Mouse (Mus musculus): ENCODE measurements at regions not wholly inside any gene's neighbourhood (a gene's known extent, or its start where the extent isn't known, plus 50 kb on each side); places are given as distances from the start of the nearest gene placed in this dataset.

DNA sequence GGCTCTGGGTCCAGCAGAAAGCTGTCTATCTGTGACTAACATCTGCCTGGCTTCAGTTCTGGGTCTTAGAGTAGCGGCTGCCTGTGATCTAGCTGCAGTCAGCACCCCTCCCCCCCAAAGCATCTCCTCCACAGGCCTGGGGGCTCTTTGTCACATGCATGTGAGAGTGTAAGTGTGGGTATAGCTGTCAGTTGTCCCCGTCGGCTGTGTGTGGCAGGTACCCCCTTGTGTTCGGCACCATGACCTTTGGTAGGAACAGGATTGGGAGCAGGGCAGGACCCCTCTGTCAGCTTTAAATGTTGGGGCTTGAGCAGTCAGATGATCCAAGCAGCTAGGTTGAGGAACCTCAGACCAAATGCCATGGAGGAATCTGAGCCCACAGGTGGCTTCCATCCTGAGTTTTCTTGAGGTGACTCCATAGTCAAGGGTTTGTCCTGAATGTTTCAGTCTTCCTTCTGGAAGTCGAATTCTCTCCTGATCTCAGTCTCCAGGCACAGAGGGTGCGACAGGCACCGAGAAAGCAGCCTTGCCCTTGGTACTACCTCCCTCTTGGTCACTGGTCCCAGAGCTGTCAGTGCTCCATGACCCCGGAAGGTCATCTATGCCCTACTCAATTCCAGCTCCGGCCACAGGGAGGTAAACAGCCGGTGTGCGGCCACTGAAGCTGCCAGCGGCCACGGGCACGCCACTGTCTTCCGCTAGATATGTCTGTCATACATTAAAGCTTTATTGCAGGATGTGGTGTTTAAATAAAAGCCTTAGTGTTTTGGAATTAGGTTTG is 55.9 kb upstream of the Gata5 start:
- DNase-seq (no peak), ATAC-seq (ENCODE audit: low FRiP score, low TSS enrichment) (no peak)
- H3K4me2 ChIP-seq (ENCODE audit: low read length): no peak overlapping the region
- peaks cover 8% of the 10 kb centered on the region for H3K4me1 ChIP-seq (ENCODE audit: control insufficient read depth, insufficient read depth, low read length)
- no peaks in the 10 kb centered on the region for H3K9me3 ChIP-seq (ENCODE audit: control insufficient read depth, low read length)
- H3K36me3 ChIP-seq (ENCODE audit: control insufficient read depth, insufficient read depth, low read length): no peaks in the 10 kb centered on the region
- peaks cover 17% of the 10 kb centered on the region; the same call in 1 of the 2 replicates for H3K27me3 ChIP-seq (ENCODE audit: control insufficient read depth, insufficient read depth, low read length)
- no peak overlapping the region for H3K27ac ChIP-seq (replicated peaks; ENCODE audit: low read depth, low read length)
- H3K4me3 ChIP-seq (replicated peaks; ENCODE audit: low read depth, low read length): no peak overlapping the region
- H3K9ac ChIP-seq (replicated peaks; ENCODE audit: low read length): no peak overlapping the region
- 81% methylated on average over 15 of the region's 15 CpGs for WGBS

DNA sequence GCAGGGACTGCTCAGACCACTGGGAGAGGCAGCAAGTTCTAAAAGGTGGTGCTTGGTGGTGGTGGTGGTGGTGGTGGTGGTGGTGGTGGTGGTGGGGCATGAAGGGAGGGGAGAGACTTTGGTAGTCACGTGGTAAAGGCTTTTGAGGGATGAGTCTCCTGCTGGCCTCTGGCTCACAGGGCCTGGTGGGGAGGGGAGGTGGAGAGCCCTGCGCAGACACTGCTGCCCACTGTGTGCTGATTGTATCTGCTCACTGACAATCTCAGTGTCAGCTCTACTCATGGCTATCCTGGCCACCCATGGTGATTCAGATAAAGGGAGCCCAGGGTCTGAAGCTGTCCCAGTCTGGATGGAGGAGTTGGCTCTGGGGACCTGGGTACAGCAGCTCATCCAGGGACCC is 55.0 kb upstream of the Gata5 start:
- no peak overlapping the region for H3K27ac ChIP-seq (replicated peaks; ENCODE audit: low read depth, low read length)

DNA sequence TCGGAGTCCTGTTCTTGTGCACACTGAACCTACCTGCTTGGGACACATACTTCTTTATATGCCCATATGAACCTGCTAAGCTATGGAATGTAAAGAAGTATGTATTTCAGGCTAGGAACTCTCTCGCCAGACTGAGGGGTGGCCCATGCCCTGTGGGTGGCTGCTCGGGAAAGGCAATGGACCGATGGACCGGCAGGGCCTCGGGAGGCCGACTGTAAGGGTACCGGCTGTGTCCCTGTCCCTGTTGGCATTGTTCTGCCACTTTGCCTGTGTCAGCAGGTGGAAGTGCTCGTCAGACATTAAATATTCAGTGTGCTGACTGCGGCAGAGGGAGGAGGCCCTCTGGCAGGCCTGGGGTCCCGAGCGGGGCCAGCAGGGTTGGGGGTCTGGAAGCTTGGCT is 54.5 kb upstream of the Gata5 start:
- no peak overlapping the region for H3K9ac ChIP-seq (replicated peaks; ENCODE audit: low read length)
- no peak for ATAC-seq (ENCODE audit: low FRiP score, low TSS enrichment)

More for the DNA sequence above, 55.0 kb upstream of the Gata5 start:
- ATAC-seq (ENCODE audit: low FRiP score, low TSS enrichment): no peak
- Histone ChIP-seq H3K36me3 (ENCODE audit: control insufficient read depth, insufficient read depth, low read length) (no peaks in the 10 kb centered on the region), H3K9me3 (ENCODE audit: control insufficient read depth, low read length) (no peaks in the 10 kb centered on the region), H3K4me2 (ENCODE audit: low read length) (no peak overlapping the region), H3K27me3 (ENCODE audit: control insufficient read depth, insufficient read depth, low read length) (peaks cover 17% of the 10 kb centered on the region; the same call in 1 of the 2 replicates), H3K4me1 (ENCODE audit: control insufficient read depth, insufficient read depth, low read length) (peaks cover 11% of the 10 kb centered on the region), H3K4me3 (replicated peaks; ENCODE audit: low read depth, low read length) (no peak overlapping the region), H3K9ac (replicated peaks; ENCODE audit: low read length) (no peak overlapping the region)
- 16% methylated on average over 2 of the region's 2 CpGs for WGBS
- no peak for DNase-seq

DNA sequence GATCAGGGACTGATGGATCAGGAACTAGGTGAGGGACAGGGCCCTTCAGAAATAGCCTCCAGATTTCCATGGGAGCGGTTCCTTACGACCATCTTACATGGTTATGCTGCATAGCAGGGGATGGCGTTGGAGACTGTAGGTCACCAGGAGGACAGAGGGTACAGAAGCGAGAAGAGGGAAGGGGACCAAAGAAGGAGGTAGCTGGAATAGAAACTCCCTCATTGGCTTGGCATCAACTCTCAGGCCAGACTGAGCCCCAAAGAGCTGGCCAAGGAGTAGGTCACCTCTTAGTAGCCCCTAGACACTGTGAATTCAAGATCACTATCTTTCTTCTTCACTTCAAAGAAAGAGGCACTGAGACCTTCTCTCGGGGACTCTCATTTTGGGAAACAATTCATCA is 53.6 kb upstream of the Gata5 start:
- no peak overlapping the region for H3K9ac ChIP-seq (replicated peaks; ENCODE audit: low read length)
- H3K4me3 ChIP-seq (replicated peaks; ENCODE audit: low read depth, low read length): no peak overlapping the region
- 83% methylated on average over 5 of the region's 5 CpGs for WGBS
- no peak overlapping the region for H3K4me2 ChIP-seq (ENCODE audit: low read length)
- H3K36me3 ChIP-seq (ENCODE audit: control insufficient read depth, insufficient read depth, low read length): no peaks in the 10 kb centered on the region
- no peak overlapping the region for H3K27ac ChIP-seq (replicated peaks; ENCODE audit: low read depth, low read length)
- ATAC-seq (ENCODE audit: low FRiP score, low TSS enrichment) (no peak), DNase-seq (no peak)
- H3K27me3 ChIP-seq (ENCODE audit: control insufficient read depth, insufficient read depth, low read length): peaks cover 17% of the 10 kb centered on the region; the same call in 1 of the 2 replicates
- no peaks in the 10 kb centered on the region for H3K9me3 ChIP-seq (ENCODE audit: control insufficient read depth, low read length)
- peaks cover 11% of the 10 kb centered on the region for H3K4me1 ChIP-seq (ENCODE audit: control insufficient read depth, insufficient read depth, low read length)

More for the DNA sequence above, 54.5 kb upstream of the Gata5 start:
- WGBS: 36% methylated on average over 12 of the region's 12 CpGs
- H3K4me1 ChIP-seq (ENCODE audit: control insufficient read depth, insufficient read depth, low read length): peaks cover 11% of the 10 kb centered on the region
- no peak overlapping the region for H3K4me3 ChIP-seq (replicated peaks; ENCODE audit: low read depth, low read length)
- H3K36me3 ChIP-seq (ENCODE audit: control insufficient read depth, insufficient read depth, low read length): no peaks in the 10 kb centered on the region
- no peak overlapping the region for H3K27ac ChIP-seq (replicated peaks; ENCODE audit: low read depth, low read length)
- H3K27me3 ChIP-seq (ENCODE audit: control insufficient read depth, insufficient read depth, low read length): peaks cover 17% of the 10 kb centered on the region; the same call in 1 of the 2 replicates
- no peak for DNase-seq
- no peaks in the 10 kb centered on the region for H3K9me3 ChIP-seq (ENCODE audit: control insufficient read depth, low read length)
- H3K4me2 ChIP-seq (ENCODE audit: low read length): no peak overlapping the region

DNA sequence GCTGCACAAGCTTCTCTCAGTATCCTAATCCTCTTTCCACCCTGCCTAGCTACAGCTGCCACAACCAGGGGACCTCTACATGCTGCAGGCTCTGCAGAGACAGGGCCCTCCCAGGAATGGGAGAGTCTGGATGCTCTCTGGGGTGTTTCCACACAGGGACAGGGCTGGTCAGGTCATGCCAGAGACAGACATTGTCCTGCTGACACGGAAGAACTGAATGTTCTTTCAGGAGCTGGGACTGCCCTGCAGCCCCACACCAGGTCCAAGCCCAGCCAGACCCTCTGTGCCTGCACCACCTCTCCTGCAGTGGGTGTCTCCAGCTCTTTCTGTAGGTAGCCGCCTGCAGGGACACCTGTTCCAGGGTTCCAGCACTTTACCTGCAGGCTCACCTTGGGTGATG is 52.8 kb upstream of the Gata5 start:
- ATAC-seq (ENCODE audit: low FRiP score, low TSS enrichment): no peak

DNA sequence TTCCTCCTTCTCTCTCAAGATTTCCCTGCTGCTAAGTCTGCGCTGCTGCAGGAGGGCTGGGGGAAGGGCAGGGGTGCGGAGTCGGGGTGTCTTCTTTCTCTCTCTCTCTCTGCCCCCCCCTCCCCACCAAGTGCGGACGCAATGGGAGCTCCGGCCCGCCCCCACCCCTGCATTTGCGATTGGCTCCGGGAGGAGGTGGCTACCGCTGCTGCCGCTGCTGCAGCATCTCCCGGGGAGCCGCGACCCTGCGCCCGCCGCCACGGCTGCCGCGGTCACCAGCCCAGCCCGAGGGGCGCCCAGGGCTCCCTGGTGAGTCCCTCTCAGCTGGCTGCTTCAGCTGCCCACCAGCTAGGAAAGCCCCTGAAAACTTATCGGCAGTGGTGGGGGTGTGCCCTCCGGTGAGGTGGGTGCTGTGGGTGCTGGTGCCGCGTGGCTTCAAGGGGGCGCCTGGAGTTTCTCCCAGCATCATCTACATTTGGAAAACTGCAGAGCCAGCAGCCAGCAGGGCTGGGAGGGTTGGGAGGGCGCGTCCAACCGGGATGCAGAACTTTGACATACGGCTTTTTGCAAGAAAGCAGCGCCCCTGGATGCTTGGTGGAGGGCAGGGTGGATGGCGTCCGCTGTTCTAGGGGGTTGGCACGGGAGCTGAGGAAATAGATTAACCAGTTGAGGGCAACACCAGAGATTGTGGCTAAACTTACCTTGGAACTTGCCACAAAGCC is 51.6 kb upstream of the Gata5 start:
- Histone ChIP-seq H3K4me2 (ENCODE audit: low read length) (peak overlapping the region; percentile 90), H3K9ac (replicated peaks; ENCODE audit: low read length) (peak overlapping the region; percentile 49), H3K4me3 (replicated peaks; ENCODE audit: low read depth, low read length) (peak overlapping the region; percentile 49), H3K4me1 (ENCODE audit: control insufficient read depth, insufficient read depth, low read length) (peaks cover 11% of the 10 kb centered on the region), H3K27ac (replicated peaks; ENCODE audit: low read depth, low read length) (no peak overlapping the region), H3K36me3 (ENCODE audit: control insufficient read depth, insufficient read depth, low read length) (no peaks in the 10 kb centered on the region), H3K27me3 (ENCODE audit: control insufficient read depth, insufficient read depth, low read length) (peaks cover 17% of the 10 kb centered on the region; the same call in 1 of the 2 replicates), H3K9me3 (ENCODE audit: control insufficient read depth, low read length) (no peaks in the 10 kb centered on the region)
- WGBS: under 1% methylated on average over 34 of the region's 35 CpGs
- ATAC-seq (ENCODE audit: low FRiP score, low TSS enrichment) (peak; percentile 32; the same call in 1 of the 2 replicates), DNase-seq (peak; percentile 66)

More for the DNA sequence above, 52.8 kb upstream of the Gata5 start:
- no peak overlapping the region for H3K27ac ChIP-seq (replicated peaks; ENCODE audit: low read depth, low read length)
- H3K4me3 ChIP-seq (replicated peaks; ENCODE audit: low read depth, low read length): no peak overlapping the region
- 38% methylated on average over 2 of the region's 2 CpGs for WGBS
- peaks cover 17% of the 10 kb centered on the region; the same call in 1 of the 2 replicates for H3K27me3 ChIP-seq (ENCODE audit: control insufficient read depth, insufficient read depth, low read length)
- DNase-seq: no peak
- no peaks in the 10 kb centered on the region for H3K9me3 ChIP-seq (ENCODE audit: control insufficient read depth, low read length)
- peaks cover 11% of the 10 kb centered on the region for H3K4me1 ChIP-seq (ENCODE audit: control insufficient read depth, insufficient read depth, low read length)
- H3K9ac ChIP-seq (replicated peaks; ENCODE audit: low read length): no peak overlapping the region
- H3K36me3 ChIP-seq (ENCODE audit: control insufficient read depth, insufficient read depth, low read length): no peaks in the 10 kb centered on the region
- H3K4me2 ChIP-seq (ENCODE audit: low read length): no peak overlapping the region

DNA sequence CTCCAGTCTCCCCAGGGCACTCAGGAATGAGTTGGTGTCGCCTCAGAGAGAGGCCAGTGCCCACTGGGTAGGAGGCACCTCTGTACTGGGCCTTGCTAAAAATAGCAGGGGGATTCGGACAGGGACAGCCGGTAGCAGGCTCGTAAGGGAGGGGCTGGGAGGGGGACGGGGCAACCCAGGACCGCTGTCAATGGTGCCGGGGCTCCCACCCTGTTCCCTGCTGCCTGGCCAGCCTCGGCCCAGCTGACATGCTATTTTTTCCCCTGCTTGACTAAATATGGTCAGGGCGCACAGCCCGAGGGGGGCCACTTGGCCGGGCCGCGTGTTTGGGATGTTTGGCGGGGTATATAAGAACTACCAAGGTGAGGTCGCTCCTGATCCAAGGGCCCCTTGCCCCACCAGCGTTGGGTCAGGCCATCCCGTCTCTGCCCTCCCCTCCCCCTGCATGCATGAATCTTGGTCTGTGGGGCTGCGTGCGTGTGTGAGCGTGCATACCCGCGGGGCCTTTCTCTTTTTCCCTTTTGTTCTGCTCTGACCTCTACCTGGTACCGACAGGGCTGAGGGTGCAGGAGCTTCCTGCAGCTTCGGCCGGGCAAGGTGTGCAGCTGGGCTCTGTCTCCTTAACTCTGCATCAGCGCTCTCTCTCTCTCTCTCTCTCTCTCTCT is 50.9 kb upstream of the Gata5 start:
- Histone ChIP-seq H3K36me3 (ENCODE audit: control insufficient read depth, insufficient read depth, low read length) (no peaks in the 10 kb centered on the region), H3K9ac (replicated peaks; ENCODE audit: low read length) (peak overlapping the region; percentile 39; the same call in 1 of the 2 replicates), H3K4me3 (replicated peaks; ENCODE audit: low read depth, low read length) (peak overlapping the region; percentile 49), H3K27me3 (ENCODE audit: control insufficient read depth, insufficient read depth, low read length) (peaks cover 17% of the 10 kb centered on the region; the same call in 1 of the 2 replicates), H3K4me1 (ENCODE audit: control insufficient read depth, insufficient read depth, low read length) (peaks cover 11% of the 10 kb centered on the region), H3K9me3 (ENCODE audit: control insufficient read depth, low read length) (no peaks in the 10 kb centered on the region), H3K27ac (replicated peaks; ENCODE audit: low read depth, low read length) (no peak overlapping the region), H3K4me2 (ENCODE audit: low read length) (peak overlapping the region; percentile 90)
- no peak for DNase-seq
- WGBS: 3% methylated on average over 26 of the region's 26 CpGs
- peak; percentile 29; the same call in 1 of the 2 replicates for ATAC-seq (ENCODE audit: low FRiP score, low TSS enrichment)
